Mouse (Mus musculus) gastrocnemius, postnatal 4 days (tissue): ENCODE measurements around the gene Gm20547. TPM values are rescaled to one million over a fixed set of nuclear protein-coding genes. Genes with fewer than 3 reads are reported as not detected.
"Not testable (repeated sequence)": the region's sequence is repeated elsewhere in the genome, so short reads cannot be mapped to it uniquely, and the experiment has no call there.

ENCODE experiments used
- DNase-seq, 2 experiments: peaks; one replicate each; pipeline ENCODE4 v3.0.0; 2021 to 2022; ENCODE audit warnings: low spot score in 2 of 2, mixed read lengths in 2 of 2
- total RNA-seq, 2 experiments: library from RNA; stranded (reverse); gene quantifications; 2 replicates each; pipeline ENCODE4 v1.2.3; 2021

Gene Gm20547
- total RNA-seq, 2 experiments from 2014 or later, result not detected

DNA sequence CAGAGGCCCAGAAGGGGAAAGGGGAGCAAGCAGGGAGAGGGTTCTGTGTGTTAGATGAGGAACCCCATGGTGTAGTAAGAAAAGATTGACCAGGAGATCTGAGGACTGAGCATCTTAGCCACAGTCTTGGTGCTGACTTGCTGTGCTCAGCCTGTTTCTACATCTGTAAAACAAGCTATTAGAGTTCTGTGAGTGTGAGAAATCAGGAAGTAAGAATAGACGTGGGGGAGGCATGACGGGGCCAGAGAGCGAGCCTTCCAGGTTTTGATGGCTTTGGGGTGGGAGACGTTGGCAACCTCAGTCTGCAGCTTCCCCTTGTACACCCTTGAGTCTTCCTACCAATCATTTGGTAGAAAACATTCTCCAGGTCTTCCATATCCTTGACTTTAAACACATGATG lies 23.2 kb downstream of the Gm20547 start:
- DNase-seq, result no peak

DNA sequence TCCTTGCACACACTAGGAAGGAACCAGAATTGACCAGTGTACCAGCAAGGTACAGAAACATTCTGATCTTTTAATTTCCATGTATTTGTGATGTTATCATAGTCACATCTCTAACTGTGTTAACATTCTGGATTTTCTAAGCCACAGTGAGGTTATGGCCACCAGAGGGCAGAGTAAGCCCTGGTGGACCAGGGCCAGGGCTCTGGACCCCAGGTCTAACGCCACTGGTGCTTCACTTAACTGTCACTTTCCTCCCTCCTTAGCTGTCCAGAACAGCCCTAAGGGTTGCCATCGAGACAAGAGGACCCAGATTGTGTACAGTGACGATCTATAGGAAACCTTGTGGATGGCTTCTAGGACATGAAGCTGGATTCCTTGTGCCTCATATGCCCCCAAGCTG lies 26.0 kb downstream of the Gm20547 start:
- DNase-seq, result peak in 1 of 2 experiments; percentile 55

DNA sequence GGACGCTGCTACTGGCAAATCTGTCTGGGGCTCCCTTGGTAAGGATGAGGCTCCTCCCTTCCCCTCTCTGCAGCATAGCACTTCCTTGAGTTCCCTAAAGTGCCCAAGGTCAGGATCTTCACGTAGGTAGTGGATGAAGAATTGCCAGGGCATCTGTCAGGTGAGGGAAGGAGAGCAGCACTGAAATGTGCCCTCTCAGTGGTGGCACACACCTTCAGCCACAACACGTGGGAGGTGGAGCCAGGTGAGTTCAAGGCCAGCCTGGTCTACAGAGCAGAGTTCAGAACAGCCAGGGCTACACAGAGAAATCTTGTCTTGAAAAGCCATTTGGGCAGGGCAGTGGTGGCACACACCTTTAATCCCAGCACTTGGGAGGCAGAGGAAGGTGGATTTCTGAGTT lies 27.1 kb downstream of the Gm20547 start:
- DNase-seq, result no peak

DNA sequence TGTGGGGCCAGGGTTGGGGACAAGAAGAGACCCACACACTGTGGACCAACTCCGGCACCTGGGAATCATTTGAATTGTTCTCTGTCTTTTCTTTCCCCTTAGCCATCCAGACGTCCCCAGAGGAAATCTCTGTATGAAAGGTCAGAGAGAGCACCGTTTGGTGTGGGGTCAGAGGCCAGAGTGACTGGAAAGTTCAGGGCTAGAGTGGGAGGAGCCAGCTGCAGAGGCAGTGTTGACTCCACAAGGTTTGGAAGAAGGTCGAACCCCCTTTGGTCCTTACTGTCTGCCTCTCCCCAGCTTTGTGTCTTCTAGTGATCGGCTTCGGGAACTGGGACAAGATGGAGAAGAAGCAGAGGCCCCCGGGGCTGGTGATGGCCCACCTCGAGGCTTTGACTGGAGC lies 28.3 kb downstream of the Gm20547 start:
- no peak for DNase-seq

DNA sequence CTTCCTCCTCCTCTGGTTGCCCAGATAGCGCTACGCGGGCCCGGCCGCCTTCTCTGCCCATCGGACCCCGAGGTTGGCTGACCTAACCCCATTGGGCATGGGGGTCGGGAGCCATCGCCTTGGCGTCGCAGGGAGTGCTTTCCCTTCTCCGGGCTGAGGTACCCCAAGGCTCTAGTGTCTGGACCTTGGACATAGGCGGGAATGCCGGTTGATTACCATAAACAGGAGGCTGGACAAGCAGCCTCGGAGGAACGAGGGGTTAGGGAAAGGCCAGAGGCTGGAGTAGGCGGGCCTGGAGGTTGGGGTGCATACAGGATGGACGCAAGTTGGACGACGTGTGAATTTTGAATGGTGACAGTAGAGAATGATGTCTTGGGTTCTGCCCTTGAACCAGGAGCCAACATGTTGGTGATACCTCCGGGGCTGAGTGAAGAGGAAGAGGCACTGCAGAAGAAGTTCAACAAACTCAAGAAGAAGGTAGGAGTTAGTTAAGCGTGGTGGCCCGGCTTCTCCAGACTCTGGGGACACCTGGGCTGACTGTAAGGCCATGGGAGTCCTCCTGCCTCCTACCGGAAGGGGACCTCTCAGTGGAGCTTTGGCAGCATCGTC lies 31.2 kb downstream of the Gm20547 start:
- no peak for DNase-seq

DNA sequence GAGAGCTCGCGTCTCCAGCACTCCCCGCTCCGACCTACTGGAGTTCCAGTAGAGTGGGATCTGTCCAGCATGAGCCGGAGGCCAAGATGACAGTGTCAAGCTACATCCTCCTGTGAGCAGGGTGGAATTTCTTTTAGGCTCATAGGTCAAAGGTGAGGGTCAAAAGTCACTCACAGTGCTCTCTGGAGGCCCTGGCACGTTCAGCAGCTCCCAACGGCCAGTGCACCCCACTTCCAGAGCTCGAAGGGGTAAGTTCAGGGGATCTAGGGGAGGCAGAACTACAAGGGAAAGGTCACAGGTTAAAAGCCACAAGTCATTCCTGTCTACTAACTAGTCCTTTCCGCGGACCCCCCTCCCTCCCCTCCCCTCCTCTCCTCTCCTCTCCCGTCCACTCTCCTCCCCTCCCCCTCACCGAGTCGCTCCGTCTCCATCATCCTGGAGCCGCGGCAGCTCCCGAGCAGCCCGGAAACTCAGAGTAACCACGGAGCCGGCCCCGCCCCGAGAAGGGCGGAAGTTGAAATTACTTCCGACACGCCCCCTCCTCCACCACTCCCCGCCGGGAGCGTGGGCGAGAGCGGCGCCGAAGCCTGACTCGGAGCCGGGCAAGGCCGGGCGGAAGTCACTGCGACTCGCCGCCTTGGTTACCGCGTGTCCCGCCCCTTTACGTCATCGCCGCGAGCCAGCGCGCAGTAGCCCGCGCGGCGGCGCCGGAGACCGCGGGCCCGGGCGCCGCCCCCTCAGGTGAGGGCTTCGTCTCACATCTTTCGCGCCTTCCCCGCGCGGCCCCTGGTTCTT lies 31.9 kb downstream of the Gm20547 start, which contains the start of the genes Skiv2l and Nelfe:
Gene Skiv2l (minus strand): TSS at position 489 of the 795 bp plus-strand sequence.
Gene Nelfe (plus strand): TSS at position 670 of the 795 bp plus-strand sequence.
- peak; percentile 94 to 98 for DNase-seq

DNA sequence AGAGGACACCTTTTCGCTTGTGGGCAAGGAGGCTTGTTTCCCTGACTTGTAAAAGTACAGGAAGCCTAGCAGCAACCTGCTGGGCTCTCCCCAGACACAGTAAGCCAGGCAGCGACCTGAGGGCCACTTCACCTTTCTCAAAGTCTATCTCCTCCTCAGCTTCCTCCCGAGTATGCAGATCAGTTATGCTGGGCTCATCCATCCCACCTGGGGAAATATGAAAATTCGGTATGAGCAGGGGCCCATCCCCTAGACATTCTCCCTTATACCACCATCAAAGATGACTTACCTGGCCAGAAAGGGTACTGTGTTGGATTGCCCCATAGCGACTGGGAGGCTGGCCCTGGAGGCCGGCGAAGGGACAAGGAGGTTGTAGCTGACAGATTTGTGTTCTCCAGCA lies 34.2 kb downstream of the Gm20547 start:
- peak in 1 of 2 experiments; percentile 6 for DNase-seq

DNA sequence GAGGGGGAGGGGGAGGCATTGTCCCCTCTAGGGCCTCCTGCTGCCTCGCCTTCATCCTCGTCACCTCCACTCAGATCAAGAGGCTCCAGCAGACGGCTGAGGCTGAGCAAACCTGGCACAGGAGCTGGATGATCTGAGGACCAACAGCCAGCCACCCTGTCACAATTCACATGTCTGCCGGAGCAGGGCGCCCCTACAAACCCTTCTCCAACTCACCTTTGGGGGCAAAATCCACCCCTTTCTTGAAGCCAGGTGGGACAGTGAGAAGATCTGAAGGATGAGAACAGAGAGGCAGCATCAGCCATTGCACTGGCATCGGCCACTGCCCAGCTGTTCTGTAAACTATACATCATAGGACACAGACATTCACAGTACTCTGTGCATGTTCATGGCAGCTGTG lies 34.6 kb downstream of the Gm20547 start:
- DNase-seq, result peak in 1 of 2 experiments; percentile 5

DNA sequence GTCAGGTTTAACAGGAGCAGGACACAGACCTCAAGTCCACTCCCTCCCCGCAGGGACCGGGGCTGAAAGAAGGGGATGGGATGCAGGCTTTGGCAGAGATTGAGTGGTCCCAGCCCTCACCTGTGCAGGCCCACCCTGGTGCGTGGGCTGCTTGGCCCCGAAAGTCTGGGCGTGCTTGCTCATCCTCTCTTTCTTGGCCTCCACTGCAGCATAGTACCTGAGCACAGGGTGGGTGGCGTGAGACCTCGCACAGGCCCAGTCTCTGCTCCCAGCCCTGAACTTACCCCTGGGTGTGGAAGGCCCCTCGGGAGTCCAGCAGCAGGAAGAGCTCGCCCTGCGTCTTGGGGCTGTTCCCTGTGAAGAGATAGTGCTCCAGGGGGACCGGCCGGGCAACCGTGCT lies 37.0 kb downstream of the Gm20547 start:
- no peak for DNase-seq

DNA sequence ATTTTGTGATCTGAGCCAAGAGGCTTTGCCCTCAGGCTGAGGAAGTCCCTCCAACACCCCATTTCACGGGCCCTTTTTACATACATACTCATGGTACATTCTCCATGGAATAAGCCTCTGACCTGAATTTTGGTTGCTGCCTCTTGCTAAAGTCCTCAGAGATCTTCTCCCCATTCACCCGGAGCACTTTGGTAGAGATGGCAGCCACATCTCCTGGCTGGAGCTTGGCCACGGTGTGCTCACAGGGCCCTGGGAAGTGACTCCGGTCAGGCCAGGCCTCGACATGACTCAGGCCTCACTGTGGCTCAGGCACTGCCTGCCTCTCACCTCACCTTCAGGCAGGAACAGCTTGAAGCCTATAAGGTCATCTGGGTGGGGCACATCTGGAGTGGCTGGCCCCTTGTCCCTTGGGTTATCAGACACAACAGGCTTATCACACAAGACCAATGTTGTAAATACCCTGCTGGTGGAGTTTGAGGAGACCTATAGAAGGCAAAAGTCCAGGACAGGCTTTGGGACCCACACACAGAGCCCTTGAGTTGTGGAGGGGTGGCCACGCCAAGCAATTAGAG lies 41.0 kb downstream of the Gm20547 start:
- DNase-seq, result no peak

DNA sequence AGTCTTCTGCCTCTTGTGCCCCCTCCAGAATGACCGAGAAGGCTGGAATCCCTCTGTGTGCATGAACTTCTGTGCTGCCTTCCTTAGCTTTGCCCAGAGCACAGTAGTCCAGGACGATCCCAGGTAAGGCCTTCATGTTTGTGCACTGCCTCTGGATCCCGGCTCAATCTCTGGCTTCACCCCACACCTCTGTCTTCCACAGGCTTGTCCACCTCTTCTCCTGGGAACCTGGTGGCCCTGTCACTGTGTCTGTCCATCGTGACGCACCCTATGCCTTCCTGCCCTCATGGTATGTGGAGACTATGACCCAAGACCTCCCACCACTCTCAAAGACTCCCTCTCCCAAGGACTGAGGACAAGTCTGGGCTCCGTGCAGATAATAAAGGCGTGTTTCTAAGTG lies 43.1 kb downstream of the Gm20547 start:
- no peak for DNase-seq

DNA sequence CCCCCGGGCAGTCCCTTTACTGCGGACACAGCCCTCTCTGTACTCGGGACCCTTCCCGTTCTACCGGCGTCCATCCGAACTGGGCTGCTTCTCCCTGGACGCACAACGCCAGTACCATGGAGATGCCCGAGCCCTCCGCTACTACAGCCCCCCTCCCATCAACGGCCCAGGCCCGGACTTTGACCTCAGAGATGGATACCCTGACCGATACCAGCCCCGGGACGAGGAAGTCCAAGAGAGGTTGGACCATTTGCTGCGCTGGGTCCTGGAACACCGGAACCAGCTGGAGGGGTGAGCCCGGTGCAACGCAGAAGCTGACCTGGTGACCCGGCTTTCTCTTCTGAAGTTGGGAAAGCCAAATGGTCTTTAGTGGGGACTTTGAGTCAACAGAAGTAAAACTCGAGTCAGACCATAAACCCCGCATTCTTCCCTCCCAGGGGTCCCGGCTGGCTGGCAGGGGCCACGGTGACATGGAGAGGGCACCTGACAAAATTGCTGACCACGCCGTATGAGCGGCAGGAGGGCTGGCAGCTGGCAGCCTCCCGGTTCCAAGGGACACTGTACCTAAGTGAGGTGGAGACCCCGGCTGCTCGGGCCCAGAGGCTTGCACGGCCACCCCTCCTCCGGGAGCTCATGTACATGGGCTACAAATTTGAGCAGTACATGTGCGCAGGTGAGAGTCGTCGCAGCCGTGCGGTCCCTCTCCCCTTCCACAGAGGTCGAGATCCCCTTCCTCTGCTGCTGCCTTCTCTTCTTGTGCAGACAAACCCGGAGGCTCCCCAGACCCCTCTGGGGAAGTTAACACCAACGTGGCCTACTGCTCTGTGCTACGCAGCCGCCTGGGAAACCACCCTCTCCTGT lies 44.1 kb downstream of the Gm20547 start:
- no peak for DNase-seq

DNA sequence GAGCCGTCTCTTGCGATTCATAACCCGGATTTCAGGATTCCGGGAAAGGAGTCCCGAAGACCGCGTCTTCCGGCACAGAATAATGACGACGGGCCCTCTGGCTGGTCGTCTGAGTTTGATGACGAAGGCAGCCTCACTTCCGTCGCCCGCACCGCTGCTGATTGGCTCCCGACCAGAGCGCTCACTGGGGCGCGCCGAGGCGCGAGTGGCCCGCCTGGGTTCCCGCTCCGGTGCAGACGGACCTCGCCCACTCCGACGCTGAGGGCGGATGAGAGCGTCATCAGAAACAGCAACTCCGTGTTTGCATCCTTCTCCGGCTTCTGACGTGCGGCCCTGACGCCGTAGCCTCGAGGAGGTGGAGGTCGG lies 45.0 kb downstream of the Gm20547 start, which contains the start of the genes Stk19 and Dxo:
Gene Stk19 (minus strand): TSS at position 90 of the 366 bp plus-strand sequence.
Gene Dxo (plus strand): TSS at position 164 of the 366 bp plus-strand sequence.
- peak; percentile 88 to 97 for DNase-seq

DNA sequence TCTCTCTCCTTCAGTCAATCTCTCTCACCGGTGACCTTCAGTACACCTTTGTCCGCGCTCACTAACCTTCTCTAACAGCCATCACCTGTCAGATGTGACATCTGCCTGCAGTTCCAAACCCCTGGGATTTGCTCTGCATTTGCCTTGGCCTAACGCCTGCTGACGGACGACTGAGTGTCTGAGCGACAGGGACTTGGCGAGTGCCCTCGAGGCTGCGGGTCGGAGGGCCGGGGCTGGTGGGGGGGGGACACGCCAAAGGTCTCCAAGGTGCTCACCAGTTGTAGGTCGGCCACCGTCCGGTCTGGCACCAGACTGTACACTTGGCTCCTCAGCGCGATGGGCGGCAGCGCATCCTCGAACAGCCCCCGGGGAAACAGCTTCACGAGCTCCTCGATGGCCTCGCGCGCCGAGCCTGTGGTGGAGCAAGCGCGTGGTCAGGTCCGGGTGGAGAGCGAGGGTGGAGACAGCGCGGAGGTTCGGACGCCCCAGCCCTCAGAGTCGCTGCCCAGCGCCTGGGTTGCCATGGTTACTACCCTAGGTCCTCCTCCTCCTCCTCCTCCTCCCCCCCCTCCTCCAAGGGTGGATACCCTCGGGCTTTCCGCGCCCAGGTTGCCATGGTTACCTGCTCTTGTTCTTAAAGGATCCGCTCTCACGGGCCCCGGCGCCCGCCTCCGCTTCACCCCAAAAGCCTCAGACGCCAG lies 45.5 kb downstream of the Gm20547 start:
- DNase-seq, result no peak

DNA sequence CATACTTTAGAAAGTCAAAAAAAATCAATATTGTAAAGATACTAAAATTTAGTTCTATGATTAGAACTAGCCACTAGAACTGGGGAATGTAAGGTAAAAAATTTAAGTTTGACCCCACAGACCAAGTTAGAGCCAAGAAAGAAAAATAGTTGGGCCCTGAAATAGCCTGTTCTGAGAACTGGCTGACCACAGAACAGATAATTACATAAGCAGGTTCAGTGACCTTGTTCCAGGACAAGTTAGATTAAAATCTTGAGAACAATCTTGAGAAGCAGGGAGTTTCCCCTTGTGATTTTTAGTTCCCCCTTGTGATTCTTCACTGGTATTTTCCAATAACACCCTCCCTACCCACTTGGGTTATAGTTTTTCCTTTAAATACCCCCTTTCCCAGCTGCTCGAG lies 51.1 kb downstream of the Gm20547 start:
- DNase-seq, result not testable (repeated sequence)

DNA sequence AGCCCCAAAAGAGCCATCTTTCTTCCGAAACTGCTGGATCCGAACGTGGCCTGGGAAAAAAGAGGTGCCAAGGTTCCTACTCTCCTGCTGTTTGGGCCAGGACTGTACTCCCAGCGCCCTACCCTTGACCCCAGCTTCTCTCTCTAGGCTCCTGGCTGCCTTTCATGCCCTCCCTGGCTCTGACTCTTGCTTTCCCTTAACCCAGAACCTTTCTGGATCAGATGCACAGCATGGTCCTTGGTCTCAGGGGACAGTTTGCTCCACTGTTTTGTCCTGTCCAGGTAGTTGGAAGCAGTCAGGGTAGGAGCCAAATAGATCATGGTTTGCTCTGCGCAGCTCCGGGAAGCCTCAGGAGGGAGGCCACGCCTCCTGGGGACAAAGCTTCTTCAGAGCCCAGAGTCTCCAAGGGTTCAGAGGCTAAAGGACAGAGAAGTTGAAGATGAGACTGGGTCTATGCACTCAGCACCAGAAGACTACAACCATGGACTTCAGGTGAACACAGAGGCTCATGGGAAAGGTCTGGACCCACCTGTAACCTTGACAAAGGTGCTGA lies 66.9 kb downstream of the Gm20547 start:
- DNase-seq, result no peak

DNA sequence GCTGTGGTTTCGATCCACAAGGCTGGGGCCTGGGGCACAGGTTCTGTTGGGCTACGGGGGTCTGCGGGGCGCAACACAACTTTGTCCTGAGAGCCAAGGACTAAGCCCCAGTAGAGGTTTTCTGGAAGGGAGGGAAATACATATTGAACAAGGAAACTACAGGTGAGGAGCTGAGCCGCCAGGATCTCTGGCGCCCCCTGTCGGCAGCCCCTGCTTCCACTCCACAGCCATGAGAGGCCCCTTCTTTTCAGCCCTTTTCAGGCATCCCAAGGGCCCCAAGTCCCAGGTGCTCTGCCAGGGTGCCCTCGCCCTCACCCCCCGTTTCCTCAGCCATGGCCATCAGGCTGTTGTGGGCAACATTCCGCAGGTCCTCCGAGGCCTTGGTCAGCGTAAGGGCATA lies 68.1 kb downstream of the Gm20547 start:
- DNase-seq, result not testable (repeated sequence)

DNA sequence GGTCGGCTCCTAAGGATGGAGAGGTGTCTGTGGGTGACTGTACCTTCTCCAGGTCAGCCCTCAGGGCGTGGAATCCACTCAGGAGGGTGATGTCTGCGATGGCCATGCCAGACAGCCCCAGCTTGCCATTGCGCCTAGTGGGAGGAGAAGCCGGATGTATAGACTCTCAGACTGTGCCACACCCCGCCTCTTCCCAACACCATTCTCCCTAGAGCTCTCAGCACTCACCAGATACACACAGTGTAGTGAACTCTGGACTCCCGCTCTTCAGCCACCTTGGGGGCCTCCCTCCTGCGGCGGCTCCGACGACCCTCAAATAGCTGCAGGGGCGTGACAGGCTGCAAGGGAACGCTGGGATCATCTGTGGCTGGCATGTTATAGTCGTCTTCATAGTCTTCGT lies 70.6 kb downstream of the Gm20547 start:
- DNase-seq, result no peak

DNA sequence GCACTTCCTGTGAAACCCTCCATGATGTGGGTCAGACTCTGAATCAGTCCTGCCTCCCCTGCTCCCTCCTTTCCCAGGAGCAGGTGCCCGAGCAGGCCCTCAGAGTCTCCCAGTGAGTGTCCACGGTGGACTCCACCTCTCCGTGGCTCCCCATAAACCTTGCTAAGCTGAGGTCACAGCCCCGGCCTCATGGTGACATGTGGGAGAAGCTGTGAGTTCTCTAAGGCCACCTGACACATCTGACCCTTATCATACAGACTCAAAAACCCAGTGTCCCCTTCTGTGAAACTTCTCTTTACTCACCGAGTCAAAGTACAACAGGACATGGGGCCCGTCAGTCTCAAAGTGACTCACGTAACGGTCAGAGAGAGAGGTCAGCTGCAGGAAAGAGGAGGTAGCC lies 71.0 kb downstream of the Gm20547 start:
- DNase-seq, result not testable (repeated sequence)

DNA sequence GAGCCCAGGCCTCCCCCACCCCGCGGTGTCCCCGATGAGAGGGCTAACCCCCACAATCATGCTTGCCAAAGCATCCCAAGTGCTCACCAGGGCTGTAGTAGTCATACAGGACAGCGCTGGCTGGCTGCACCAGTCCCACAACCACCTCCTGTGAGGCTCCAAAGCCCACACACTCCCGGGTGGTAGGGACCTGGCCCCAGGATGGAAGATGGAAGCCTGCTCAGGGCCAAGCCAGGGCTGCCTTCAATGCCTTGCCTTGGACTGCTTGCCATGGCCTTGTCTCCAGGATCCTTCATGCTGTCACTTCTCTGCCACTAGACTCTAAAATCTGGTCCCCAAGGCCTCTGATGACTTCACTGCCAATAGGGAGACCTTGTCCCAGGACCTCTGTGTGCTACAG lies 71.4 kb downstream of the Gm20547 start:
- DNase-seq, result not testable (repeated sequence)
